Mouse (Mus musculus) liver, embryonic 11.5 days (tissue): ENCODE measurements around the gene Dlg5. TPM values are rescaled to one million over a fixed set of nuclear protein-coding genes. Genes with fewer than 3 reads are reported as not detected.

Experiments used
- ATAC-seq: fragments of 200-750 bp; cut with Nextera tagmentation; replicated peaks from 2 replicates; pipeline ENCODE4 v1.8.0; 2017; ENCODE audit warnings: moderate number of reproducible peaks, mild to moderate bottlenecking, moderate TSS enrichment, moderate library complexity; ENCODE audit not compliant: low FRiP score
- DNase-seq: peaks from one replicate; pipeline ENCODE4 v3.0.0-alpha.2; 2017; ENCODE audit warnings: low spot score
- H3K27ac ChIP-seq: fragments of 300-500 bp; sonication (generic); 2 replicates; pipeline ENCODE4 v1.5.1; 2014; ENCODE audit warnings: mild to moderate bottlenecking, low read depth, low read length, control low read depth
- H3K27me3 ChIP-seq: fragments of 300-500 bp; sonication (generic); replicated peaks from 2 replicates; pipeline ENCODE4 v1.6.1; 2014; ENCODE audit warnings: low read length, mixed read lengths; ENCODE audit not compliant: control insufficient read depth, insufficient read depth
- H3K36me3 ChIP-seq: fragments of 300-500 bp; sonication (generic); 2 replicates; pipeline ENCODE4 v1.6.1; 2014; ENCODE audit warnings: mild to moderate bottlenecking, low read length, moderate library complexity, mixed read lengths; ENCODE audit not compliant: control insufficient read depth, insufficient read depth
- H3K4me1 ChIP-seq: fragments of 300-500 bp; sonication (generic); replicated peaks from 2 replicates; pipeline ENCODE4 v1.6.1; 2014; ENCODE audit warnings: low read length, mixed read lengths; ENCODE audit not compliant: control insufficient read depth, insufficient read depth
- H3K4me2 ChIP-seq: fragments of 300-500 bp; sonication (generic); 2 replicates; pipeline ENCODE4 v1.6.1; 2014; ENCODE audit warnings: mild to moderate bottlenecking, control low read depth, moderate library complexity
- H3K4me3 ChIP-seq: fragments of 300-500 bp; sonication (generic); 2 replicates; pipeline ENCODE4 v1.5.1; 2014; ENCODE audit warnings: low read depth, low read length, control low read depth
- H3K9ac ChIP-seq: fragments of 300-500 bp; sonication (generic); 2 replicates; pipeline ENCODE4 v1.6.1; 2014; ENCODE audit warnings: low read depth, low read length, control low read depth
- H3K9me3 ChIP-seq: fragments of 300-500 bp; sonication (generic); 2 replicates; pipeline ENCODE4 v1.6.1; 2016; ENCODE audit warnings: low read length, inconsistent platforms, mixed read lengths; ENCODE audit not compliant: control insufficient read depth
- WGBS: fragments of 180-500 bp; shearing (Covaris S2); extraction: QIAGEN DNeasy Blood & Tissue Kit; methylation state at CpG from one replicate; pipeline ENCODE4 v1.1.7; 2014; 5-methylcytosine and 5-hydroxymethylcytosine counted together
- polyA plus RNA-seq: library from polyadenylated mRNA; unstranded; fragments of >200 nt; fragmentation: Nextera tagmentation; extraction: Ambion mirVana; gene quantifications from 2 replicates; pipeline ENCODE4 v1.2.1, GENCODE M21; 2014

The Dlg5 gene
- polyA plus RNA-seq, 1 experiment from 2014 or later, result 9.2 TPM

GRCm38 (mm10) chr14:24196947-24197346 lies 48.8 kb downstream of the Dlg5 start:
- Histone ChIP-seq H3K27ac (no peak overlapping the region), H3K27me3 (no peaks in the 10 kb centered on the region), H3K4me1 (peaks cover under 1% of the 10 kb centered on the region; the same call in 1 of the 2 replicates), H3K4me3 (no peak overlapping the region), H3K9me3 (no peaks in the 10 kb centered on the region), H3K4me2 (no peak overlapping the region), H3K9ac (no peak overlapping the region), H3K36me3 (no peaks in the 10 kb centered on the region)
- no peak for DNase-seq
- 86% methylated on average over 6 of the region's 6 CpGs for WGBS
- ATAC-seq, result no peak

GRCm38 (mm10) chr14:24190131-24190530 lies 55.6 kb downstream of the Dlg5 start:
- H3K27me3 ChIP-seq, result no peaks in the 10 kb centered on the region
- ATAC-seq, result no peak
- no peaks in the 10 kb centered on the region for H3K36me3 ChIP-seq
- WGBS, result 88% methylated on average over 13 of the region's 13 CpGs
- no peak overlapping the region for H3K4me2 ChIP-seq
- H3K4me3 ChIP-seq, result no peak overlapping the region
- no peak for DNase-seq
- no peak overlapping the region for H3K9ac ChIP-seq
- no peaks in the 10 kb centered on the region for H3K9me3 ChIP-seq
- peaks cover 7% of the 10 kb centered on the region; the same call in 1 of the 2 replicates for H3K4me1 ChIP-seq
- no peak overlapping the region for H3K27ac ChIP-seq

- WGBS, result 81% methylated on average over 7 of the region's 7 CpGs
- no peak overlapping the region for H3K4me2 ChIP-seq
- H3K27me3 ChIP-seq, result no peaks in the 10 kb centered on the region
- no peaks in the 10 kb centered on the region for H3K9me3 ChIP-seq
- ATAC-seq, result no peak
- no peaks in the 10 kb centered on the region for H3K36me3 ChIP-seq
- H3K4me3 ChIP-seq, result no peak overlapping the region
- H3K4me1 ChIP-seq, result peaks cover 7% of the 10 kb centered on the region; the same call in 1 of the 2 replicates
- DNase-seq, result no peak
- no peak overlapping the region for H3K27ac ChIP-seq
- H3K9ac ChIP-seq, result no peak overlapping the region
Measured at GRCm38 (mm10) chr14:24189598-24189997, 56.1 kb downstream of the Dlg5 start.

GRCm38 (mm10) chr14:24185514-24185913 lies 60.2 kb downstream of the Dlg5 start:
- no peak overlapping the region for H3K27ac ChIP-seq
- no peak overlapping the region for H3K4me2 ChIP-seq
- peaks cover 7% of the 10 kb centered on the region; the same call in 1 of the 2 replicates for H3K4me1 ChIP-seq
- 40% methylated on average over 4 of the region's 4 CpGs for WGBS
- no peak overlapping the region for H3K9ac ChIP-seq
- H3K36me3 ChIP-seq, result no peaks in the 10 kb centered on the region
- H3K9me3 ChIP-seq, result no peaks in the 10 kb centered on the region
- ATAC-seq (no peak), DNase-seq (no peak)
- no peaks in the 10 kb centered on the region for H3K27me3 ChIP-seq
- no peak overlapping the region for H3K4me3 ChIP-seq

GRCm38 (mm10) chr14:24182955-24183354 lies 62.8 kb downstream of the Dlg5 start:
- H3K27ac ChIP-seq, result no peak overlapping the region
- no peak overlapping the region for H3K4me3 ChIP-seq
- H3K4me1 ChIP-seq, result peaks cover 7% of the 10 kb centered on the region; the same call in 1 of the 2 replicates
- no peaks in the 10 kb centered on the region for H3K27me3 ChIP-seq
- ATAC-seq (no peak), DNase-seq (no peak)
- no peak overlapping the region for H3K4me2 ChIP-seq
- H3K9ac ChIP-seq, result no peak overlapping the region
- H3K36me3 ChIP-seq, result no peaks in the 10 kb centered on the region
- H3K9me3 ChIP-seq, result no peaks in the 10 kb centered on the region
- 74% methylated on average over 3 of the region's 3 CpGs for WGBS

- H3K9me3 ChIP-seq, result no peaks in the 10 kb centered on the region
- ATAC-seq (no peak), DNase-seq (peak; percentile 47)
- peaks cover 7% of the 10 kb centered on the region; the same call in 1 of the 2 replicates for H3K4me1 ChIP-seq
- no peak overlapping the region for H3K9ac ChIP-seq
- no peak overlapping the region for H3K4me3 ChIP-seq
- no peaks in the 10 kb centered on the region for H3K36me3 ChIP-seq
- H3K27me3 ChIP-seq, result no peaks in the 10 kb centered on the region
- WGBS, result 30% methylated on average over 10 of the region's 10 CpGs
- H3K27ac ChIP-seq, result no peak overlapping the region
- H3K4me2 ChIP-seq, result no peak overlapping the region
Measured at GRCm38 (mm10) chr14:24181811-24182506, 63.8 kb downstream of the Dlg5 start.

GRCm38 (mm10) chr14:24179466-24179991 lies 66.2 kb downstream of the Dlg5 start:
- ATAC-seq (no peak), DNase-seq (no peak)
- no peaks in the 10 kb centered on the region for H3K9me3 ChIP-seq
- 71% methylated on average over 6 of the region's 6 CpGs for WGBS
- no peak overlapping the region for H3K4me3 ChIP-seq
- no peak overlapping the region for H3K4me2 ChIP-seq
- H3K4me1 ChIP-seq, result no peaks in the 10 kb centered on the region
- H3K27me3 ChIP-seq, result no peaks in the 10 kb centered on the region
- H3K36me3 ChIP-seq, result no peaks in the 10 kb centered on the region
- no peak overlapping the region for H3K9ac ChIP-seq
- no peak overlapping the region for H3K27ac ChIP-seq

- Histone ChIP-seq H3K9me3 (no peaks in the 10 kb centered on the region), H3K4me2 (no peak overlapping the region), H3K27me3 (no peaks in the 10 kb centered on the region), H3K36me3 (no peaks in the 10 kb centered on the region), H3K27ac (no peak overlapping the region), H3K4me3 (no peak overlapping the region), H3K9ac (no peak overlapping the region), H3K4me1 (no peaks in the 10 kb centered on the region)
- WGBS, result 77% methylated on average over 10 of the region's 10 CpGs
- DNase-seq (no peak), ATAC-seq (no peak)
Measured at GRCm38 (mm10) chr14:24176609-24177008, 69.1 kb downstream of the Dlg5 start.

GRCm38 (mm10) chr14:24173326-24173725 lies 72.4 kb downstream of the Dlg5 start:
- no peak for DNase-seq
- Histone ChIP-seq H3K4me2 (no peak overlapping the region), H3K36me3 (no peaks in the 10 kb centered on the region; the same call in 1 of the 2 replicates), H3K9ac (no peak overlapping the region), H3K27me3 (no peaks in the 10 kb centered on the region), H3K4me3 (no peak overlapping the region), H3K9me3 (no peaks in the 10 kb centered on the region), H3K27ac (no peak overlapping the region), H3K4me1 (no peaks in the 10 kb centered on the region)
- 76% methylated on average over 6 of the region's 6 CpGs for WGBS
- ATAC-seq, result no peak
